In the genomic region with DNA sequence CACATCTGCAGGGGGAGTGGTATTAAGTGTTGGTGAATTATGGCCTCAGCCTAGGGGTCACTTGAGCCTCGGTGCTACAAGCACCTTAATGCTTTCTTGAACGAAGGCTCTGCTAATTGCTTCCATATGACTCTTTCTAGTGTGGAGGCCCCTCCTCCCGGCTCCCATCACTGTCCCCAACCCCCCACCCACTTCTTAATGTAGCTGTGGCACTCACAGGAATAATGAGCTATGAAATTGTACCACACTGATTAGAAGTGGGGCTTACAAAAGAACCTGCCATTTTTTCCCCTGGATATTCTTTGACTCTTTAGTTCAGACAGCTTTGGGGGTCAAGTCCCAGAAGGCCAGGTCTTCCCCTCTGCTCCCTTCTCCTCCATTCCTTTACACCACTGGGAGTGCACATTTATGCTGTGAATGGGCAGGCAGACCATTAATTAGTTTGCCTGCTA, we compare ENCODE assay signal across 16 mouse cellular contexts.
DNase-seq lines count a peak whose midpoint lies in the region; ATAC-seq lines count a peak whose summit lies in the region.
"Had no signal": no experiment of that assay in that cellular context is flagged by ENCODE, and none has a peak within 500 bp of the region (broad histone marks: within the 10 kb centered on the region; RNA-seq: fewer than 3 reads in every experiment).

No protein-coding gene starts in this region.

- H3K4me3 ChIP-seq in forebrain, embryonic 11.5 days (ENCODE audit: low read depth, low read length), result no peak overlapping the region
- no peak overlapping the region for H3K4me3 ChIP-seq in forebrain, embryonic 15.5 days
- no peak overlapping the region for H3K4me3 ChIP-seq in neural tube, embryonic 15.5 days (replicated peaks)
- H3K4me3 ChIP-seq in neural tube, embryonic 13.5 days, result no peak overlapping the region
- H3K4me3 ChIP-seq: hindbrain, embryonic 15.5 days; left cerebral cortex, adult 2 months; limb, embryonic 15.5 days had no signal

- ATAC-seq in forebrain, embryonic 11.5 days (replicated peaks; ENCODE audit: low FRiP score), result peak; percentile 63
- no peak for ATAC-seq in forebrain, embryonic 15.5 days (replicated peaks)
- ATAC-seq in neural tube, embryonic 15.5 days (ENCODE audit: low FRiP score), result no peak
- ATAC-seq in neural tube, embryonic 13.5 days (ENCODE audit: low read depth), result peak; percentile 40; the same call in 1 of the 2 replicates
- no peak for ATAC-seq in erythroid progenitor cell, adult 5-6 weeks (replicated peaks; ENCODE audit: low FRiP score, poor library complexity, severe bottlenecking)
- ATAC-seq: forebrain, embryonic 16.5 days had no signal

- H3K4me1 ChIP-seq in forebrain, embryonic 11.5 days (replicated peaks; ENCODE audit: control insufficient read depth, insufficient read depth, low read length), result no peaks in the 10 kb centered on the region
- H3K4me1 ChIP-seq in forebrain, embryonic 15.5 days, result no peaks in the 10 kb centered on the region
- peaks cover 5% of the 10 kb centered on the region; the same call in 1 of the 2 replicates for H3K4me1 ChIP-seq in neural tube, embryonic 15.5 days
- peaks cover 17% of the 10 kb centered on the region for H3K4me1 ChIP-seq in neural tube, embryonic 13.5 days (replicated peaks)
- H3K4me1 ChIP-seq: hindbrain, embryonic 15.5 days; limb, embryonic 15.5 days had no signal

- H3K4me2 ChIP-seq in forebrain, embryonic 11.5 days (ENCODE audit: low read depth, low read length, severe bottlenecking), result no peak overlapping the region
- no peak overlapping the region for H3K4me2 ChIP-seq in forebrain, embryonic 15.5 days (replicated peaks)
- H3K4me2 ChIP-seq in neural tube, embryonic 15.5 days, result no peak overlapping the region
- no peak overlapping the region for H3K4me2 ChIP-seq in neural tube, embryonic 13.5 days
- H3K4me2 ChIP-seq: hindbrain, embryonic 15.5 days; limb, embryonic 15.5 days; midbrain, embryonic 11.5 days had no signal

- H3K9ac ChIP-seq in forebrain, embryonic 11.5 days (ENCODE audit: low read length), result no peak overlapping the region
- no peak overlapping the region for H3K9ac ChIP-seq in forebrain, embryonic 15.5 days (replicated peaks)
- H3K9ac ChIP-seq in neural tube, embryonic 15.5 days (replicated peaks), result no peak overlapping the region
- H3K9ac ChIP-seq in neural tube, embryonic 13.5 days, result no peak overlapping the region
- H3K9ac ChIP-seq: hindbrain, embryonic 15.5 days; limb, embryonic 15.5 days had no signal

- H3K36me3 ChIP-seq in forebrain, embryonic 11.5 days (ENCODE audit: control insufficient read depth, insufficient read depth, low read length), result no peaks in the 10 kb centered on the region
- H3K36me3 ChIP-seq in forebrain, embryonic 15.5 days, result no peaks in the 10 kb centered on the region
- no peaks in the 10 kb centered on the region for H3K36me3 ChIP-seq in neural tube, embryonic 15.5 days
- H3K36me3 ChIP-seq in neural tube, embryonic 13.5 days, result no peaks in the 10 kb centered on the region
- H3K36me3 ChIP-seq: hindbrain, embryonic 15.5 days; limb, embryonic 15.5 days had no signal

- WGBS in forebrain, embryonic 11.5 days, result 6% methylated on average over 3 of the region's 3 CpGs
- WGBS in forebrain, embryonic 15.5 days, result 2% methylated on average over 3 of the region's 3 CpGs
- 9% methylated on average over 3 of the region's 3 CpGs for WGBS in neural tube, embryonic 15.5 days
- WGBS in neural tube, embryonic 13.5 days, result 12% methylated on average over 3 of the region's 3 CpGs

- H3K27ac ChIP-seq in forebrain, embryonic 11.5 days (ENCODE audit: low read depth, low read length), result no peak overlapping the region
- no peak overlapping the region for H3K27ac ChIP-seq in forebrain, embryonic 15.5 days (replicated peaks)
- no peak overlapping the region for H3K27ac ChIP-seq in neural tube, embryonic 15.5 days (replicated peaks)
- peak overlapping the region; percentile 63 for H3K27ac ChIP-seq in neural tube, embryonic 13.5 days (replicated peaks)
- H3K27ac ChIP-seq: hindbrain, embryonic 15.5 days; left cerebral cortex, adult 2 months; limb, embryonic 15.5 days had no signal

- no peaks in the 10 kb centered on the region; the same call in 1 of the 2 replicates for H3K27me3 ChIP-seq in forebrain, embryonic 11.5 days (ENCODE audit: control insufficient read depth, insufficient read depth, low read length)
- H3K27me3 ChIP-seq in forebrain, embryonic 15.5 days, result no peaks in the 10 kb centered on the region
- no peaks in the 10 kb centered on the region for H3K27me3 ChIP-seq in neural tube, embryonic 15.5 days (replicated peaks)
- H3K27me3 ChIP-seq in neural tube, embryonic 13.5 days, result no peaks in the 10 kb centered on the region
- H3K27me3 ChIP-seq: hindbrain, embryonic 15.5 days; limb, embryonic 15.5 days had no signal

- H3K9me3 ChIP-seq in forebrain, embryonic 11.5 days (ENCODE audit: control insufficient read depth, low read length), result no peaks in the 10 kb centered on the region
- H3K9me3 ChIP-seq in forebrain, embryonic 15.5 days, result no peaks in the 10 kb centered on the region
- no peaks in the 10 kb centered on the region for H3K9me3 ChIP-seq in neural tube, embryonic 15.5 days (replicated peaks)
- no peaks in the 10 kb centered on the region for H3K9me3 ChIP-seq in neural tube, embryonic 13.5 days
- H3K9me3 ChIP-seq: hindbrain, embryonic 15.5 days; limb, embryonic 15.5 days had no signal

- no peak for DNase-seq in forebrain, embryonic 11.5 days (ENCODE audit: low spot score)
- DNase-seq in neural tube, embryonic 10.5 days (ENCODE audit: extremely low spot score, low spot score), result peak; percentile 41
- DNase-seq in hindlimb bud, embryonic 11.5 days (ENCODE audit: extremely low spot score, low read depth, low spot score), result peak; percentile 85
- no peak for DNase-seq in cerebellum, adult 8-10 months
- DNase-seq: adrenal gland, adult 2 months; cerebellum, postnatal 25 days; kidney, postnatal 10 days had no signal

Comparison
In these comparisons a context has a peak if more than half of its experiments do, and no peak if none do; other contexts are left out.
1. ATAC-seq: peak in forebrain, embryonic 11.5 days (single experiment) and neural tube, embryonic 13.5 days (single experiment); none in forebrain, embryonic 15.5 days (single experiment), neural tube, embryonic 15.5 days (single experiment) and erythroid progenitor cell, adult 5-6 weeks (single experiment).
2. DNase-seq: peak in neural tube, embryonic 10.5 days (single experiment) and hindlimb bud, embryonic 11.5 days (single experiment); none in forebrain, embryonic 11.5 days (single experiment) and cerebellum, adult 8-10 months (single experiment).